Mouse (Mus musculus) C2C12 (cell line): ENCODE data around the gene Rptor. TPM values are rescaled to one million over a fixed set of nuclear protein-coding genes. Genes with fewer than 3 reads are reported as not detected.

Experiments
- H3K27me3 ChIP-seq: one replicate; pipeline ENCODE4 v1.6.1; 2011; ENCODE audit not compliant: control insufficient read depth, insufficient read depth, insufficient read length
- H3K36me3 ChIP-seq: one replicate; pipeline ENCODE4 v1.6.1; 2011; ENCODE audit not compliant: control insufficient read depth, insufficient read depth
- H3K4me3 ChIP-seq: one replicate; pipeline ENCODE4 v1.5.1; 2011; ENCODE audit warnings: mild to moderate bottlenecking, control low read depth; ENCODE audit not compliant: poor library complexity, insufficient read depth, severe bottlenecking
- H3K79me2 ChIP-seq: one replicate; pipeline ENCODE4 v1.6.1; 2011; ENCODE audit not compliant: control insufficient read depth, insufficient read depth
- H3K79me3 ChIP-seq: one replicate; pipeline ENCODE4 v1.6.1; 2011; ENCODE audit warnings: low read depth, control low read depth
- H3ac ChIP-seq: one replicate; pipeline ENCODE3; 2011; ENCODE audit warnings: low read depth; ENCODE audit not compliant: control insufficient read depth, insufficient read length
- CEBPB ChIP-seq: IDR thresholded peaks from one replicate; pipeline ENCODE4 v1.6.1; 2011; ENCODE audit warnings: low read depth, mild to moderate bottlenecking, control low read depth, moderate library complexity
- CTCF ChIP-seq: IDR thresholded peaks from one replicate; pipeline ENCODE4 v1.5.1; 2011; ENCODE audit not compliant: control insufficient read depth, insufficient read depth, insufficient read length
- FOSL1 ChIP-seq: IDR thresholded peaks from one replicate; pipeline ENCODE4 v1.8.0; 2011; ENCODE audit warnings: mild to moderate bottlenecking, low read length; ENCODE audit not compliant: poor library complexity, insufficient read depth, severe bottlenecking
- MAX ChIP-seq: IDR thresholded peaks from one replicate; pipeline ENCODE4 v1.6.1; 2011; ENCODE audit warnings: mild to moderate bottlenecking, control low read depth
- MYOD1 ChIP-seq: IDR thresholded peaks from one replicate; pipeline ENCODE4 v1.6.1; 2011; ENCODE audit warnings: low read depth; ENCODE audit not compliant: control insufficient read depth, insufficient read length
- MYOG ChIP-seq: IDR thresholded peaks from one replicate; pipeline ENCODE4 v1.6.1; 2011; ENCODE audit not compliant: control insufficient read depth, insufficient read length; ENCODE audit errors: extremely low read depth
- USF1 ChIP-seq: IDR thresholded peaks from one replicate; pipeline ENCODE4 v1.6.1; 2011; ENCODE audit warnings: low read depth, mild to moderate bottlenecking, control low read depth, moderate library complexity
- polyA plus RNA-seq: library from polyadenylated mRNA; unstranded; fragments of >200 nt; fragmentation: generic; extraction: Trizol; gene quantifications from one replicate; pipeline ENCODE4 v1.2.1, GENCODE M21; 2012; ENCODE audit warnings: missing spikeins

The Rptor gene
- polyA plus RNA-seq, 1 experiment: 34.8 TPM

DNA sequence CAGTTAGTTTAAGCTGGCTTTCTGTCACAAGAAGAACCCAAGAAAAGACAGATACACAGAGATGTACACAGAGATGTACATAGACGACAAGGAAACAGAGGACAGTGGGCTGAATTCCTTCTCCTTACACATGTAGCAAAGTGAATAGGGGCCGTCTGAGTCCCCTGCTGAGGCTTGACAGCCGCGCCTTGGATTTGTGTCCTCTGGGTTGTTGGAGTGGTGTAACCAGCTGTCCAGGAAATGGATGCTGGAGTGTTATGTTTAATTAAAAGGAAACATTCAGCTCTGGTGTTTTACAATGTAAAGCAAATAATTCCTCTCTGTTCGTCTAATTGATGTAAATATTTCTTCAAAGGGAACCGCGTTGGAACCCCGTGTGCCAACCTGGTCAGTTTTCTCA lies 339.1 kb downstream of the Rptor start:
- Histone ChIP-seq H3K79me3 (peaks cover 39% of the 10 kb centered on the region), H3K79me2 (peaks cover 71% of the 10 kb centered on the region), H3K27me3 (no peaks in the 10 kb centered on the region), H3ac (no peak overlapping the region), H3K4me3 (peak overlapping the region; percentile 51), H3K36me3 (peaks cover 22% of the 10 kb centered on the region)
- TF ChIP-seq MYOD1: no peak
- no peak for TF ChIP-seq MAX
- TF ChIP-seq CEBPB: no peak
- TF ChIP-seq USF1: no peak
- no peak for TF ChIP-seq MYOG
- TF ChIP-seq FOSL1: no peak
- no peak for TF ChIP-seq CTCF

DNA sequence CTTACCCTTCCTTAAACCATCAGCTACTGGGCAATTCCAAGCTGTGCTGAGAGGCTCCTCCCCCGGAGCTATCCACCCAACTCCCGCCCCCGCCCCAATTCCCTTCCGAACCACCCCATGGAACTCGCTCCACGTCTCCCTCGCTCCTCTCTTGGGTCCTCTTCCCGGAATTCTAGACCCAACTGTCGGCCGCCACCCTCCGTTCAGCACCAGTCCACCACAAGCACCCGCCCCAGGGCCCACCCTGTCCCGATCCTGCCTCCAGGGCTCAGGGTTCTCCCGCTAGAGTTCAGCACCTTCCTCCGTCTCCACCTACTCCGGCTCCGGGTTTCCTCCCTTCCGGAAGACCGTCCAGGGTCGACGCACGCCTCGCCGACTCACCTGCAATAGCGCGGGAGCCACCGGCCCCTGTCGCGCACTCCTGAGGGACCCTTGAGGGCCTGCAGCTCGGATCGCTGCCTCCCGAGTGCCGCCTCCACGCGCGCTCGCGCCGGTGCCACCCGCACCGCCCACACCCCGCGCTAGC lies 339.6 kb downstream of the Rptor start:
- no peaks in the 10 kb centered on the region for H3K27me3 ChIP-seq
- peaks cover 73% of the 10 kb centered on the region for H3K79me2 ChIP-seq
- H3K79me3 ChIP-seq: peaks cover 43% of the 10 kb centered on the region
- H3K36me3 ChIP-seq: peaks cover 24% of the 10 kb centered on the region
- peak overlapping the region; percentile 54 for H3ac ChIP-seq
- peak overlapping the region; percentile 51 for H3K4me3 ChIP-seq
- peak; percentile 57 for TF ChIP-seq MAX
- no peak for TF ChIP-seq MYOD1

DNA sequence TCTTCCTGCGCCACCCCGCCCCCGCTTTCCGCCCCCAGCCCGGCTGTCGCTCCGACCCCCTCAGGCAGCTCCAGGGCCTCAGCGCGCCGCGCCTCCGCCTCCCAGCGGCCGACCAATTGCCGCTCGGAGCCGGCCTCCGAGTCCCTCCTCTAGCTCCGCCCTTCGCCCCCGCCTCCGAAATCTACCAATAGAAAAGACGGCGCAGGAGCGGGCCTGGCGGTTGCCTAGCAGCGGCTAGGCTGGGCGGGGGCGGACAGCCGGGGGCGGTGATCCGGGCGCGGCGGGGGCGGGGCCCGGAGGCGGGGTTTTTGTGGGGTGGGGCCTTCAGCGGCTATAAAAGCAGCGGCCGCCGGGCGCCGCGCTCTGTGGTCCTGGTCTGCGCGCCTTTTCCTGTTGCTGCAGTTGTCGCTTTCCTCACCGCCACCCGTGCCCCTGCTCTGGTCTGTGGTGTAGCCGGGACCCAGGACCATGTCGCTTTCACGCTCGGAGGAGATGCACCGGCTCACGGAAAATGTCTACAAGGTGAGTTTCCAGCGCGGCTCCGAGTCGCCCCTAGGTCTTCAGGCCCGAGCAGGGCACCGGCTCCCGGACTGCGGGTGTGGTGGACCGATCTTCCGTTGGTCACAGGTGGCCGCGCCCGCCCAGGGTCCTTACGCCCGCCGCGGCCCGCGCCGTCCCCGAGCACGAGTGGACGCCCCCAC lies 340.2 kb downstream of the Rptor start, which contains the start of gene Baiap2:
Gene Baiap2 (plus strand): TSS at position 37 of the 701 bp plus-strand sequence.
- Histone ChIP-seq H3ac (peak within 1 kb of the TSS; percentile 54), H3K79me3 (peaks cover 49% of the 10 kb centered on the region), H3K36me3 (peaks cover 28% of the 10 kb centered on the region), H3K79me2 (peaks cover 79% of the 10 kb centered on the region), H3K4me3 (peak within 1 kb of the TSS; percentile 98), H3K27me3 (no peaks in the 10 kb centered on the region)
- TF ChIP-seq CTCF: no peak
- no peak for TF ChIP-seq MYOD1
- no peak for TF ChIP-seq CEBPB
- no peak for TF ChIP-seq MAX
- TF ChIP-seq USF1: no peak
- no peak for TF ChIP-seq MYOG
- no peak for TF ChIP-seq FOSL1

DNA sequence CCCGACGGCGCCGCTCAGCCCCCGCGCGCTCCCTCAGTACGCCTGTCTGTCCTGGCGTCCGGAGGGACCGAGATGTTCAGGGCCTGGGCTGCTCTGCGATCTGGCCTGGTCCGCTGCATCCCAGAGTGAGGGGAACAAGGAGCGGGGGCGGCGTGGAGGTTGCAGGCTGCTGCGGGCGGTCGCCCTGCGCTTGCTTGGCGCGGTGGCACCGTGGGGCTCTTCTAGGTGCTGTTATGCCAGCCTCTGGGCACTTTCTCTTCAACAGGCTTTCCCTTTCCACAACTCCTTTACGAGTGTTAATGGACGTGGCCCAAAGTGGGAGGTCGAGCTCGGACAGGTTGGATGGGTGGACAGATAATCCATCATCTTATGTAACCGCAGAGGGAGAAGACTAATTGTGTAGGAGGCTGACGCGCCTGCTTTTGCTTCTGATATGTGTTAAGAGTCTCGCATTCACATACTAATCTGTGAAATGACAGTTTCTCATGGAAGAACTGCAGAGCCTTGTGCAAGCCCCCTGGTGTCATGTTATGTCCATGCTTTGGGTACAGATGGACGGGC lies 340.8 kb downstream of the Rptor start:
- TF ChIP-seq MAX: no peak
- TF ChIP-seq USF1: no peak
- TF ChIP-seq MYOD1: no peak
- no peak for TF ChIP-seq CEBPB
- no peak for TF ChIP-seq MYOG
- TF ChIP-seq FOSL1: no peak
- no peak for TF ChIP-seq CTCF
- no peaks in the 10 kb centered on the region for H3K27me3 ChIP-seq
- peaks cover 28% of the 10 kb centered on the region for H3K36me3 ChIP-seq
- H3K79me3 ChIP-seq: peaks cover 55% of the 10 kb centered on the region
- H3K79me2 ChIP-seq: peaks cover 85% of the 10 kb centered on the region
- peak overlapping the region; percentile 98 for H3K4me3 ChIP-seq
- H3ac ChIP-seq: peak overlapping the region; percentile 50

DNA sequence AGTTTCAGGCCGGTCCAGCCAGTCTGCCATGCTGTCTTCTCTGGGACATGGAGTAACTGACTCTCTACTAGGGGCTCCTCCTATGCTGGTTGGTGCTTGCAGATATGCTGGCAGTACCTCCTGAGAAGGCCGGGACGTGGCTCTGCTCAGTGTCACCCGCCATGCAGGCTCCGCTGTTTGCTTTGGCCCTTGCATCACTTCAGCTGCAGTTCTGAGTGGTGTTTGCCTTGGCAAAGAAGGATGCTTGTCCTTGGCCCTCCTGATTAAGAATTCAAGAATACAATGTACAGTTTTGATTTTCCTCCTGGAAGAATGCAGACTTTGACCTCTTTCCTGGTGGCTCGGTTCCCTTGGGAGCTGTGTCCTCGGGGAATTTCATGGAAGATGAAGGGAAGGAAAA lies 342.6 kb downstream of the Rptor start:
- TF ChIP-seq FOSL1 (no peak), CTCF (no peak), USF1 (no peak), MYOD1 (no peak), MYOG (no peak), CEBPB (no peak), MAX (no peak)
- Histone ChIP-seq H3K79me2 (peaks cover 90% of the 10 kb centered on the region), H3ac (no peak overlapping the region), H3K4me3 (no peak overlapping the region), H3K36me3 (peaks cover 29% of the 10 kb centered on the region), H3K79me3 (peaks cover 74% of the 10 kb centered on the region), H3K27me3 (no peaks in the 10 kb centered on the region)
